Mouse (Mus musculus) hindbrain, embryonic 10.5 days (tissue): ENCODE results near the gene Ccdc60. TPM values are rescaled to one million over a fixed set of nuclear protein-coding genes. Genes with fewer than 3 reads are reported as not detected.
"Not testable (repeated sequence)": the region's sequence is repeated elsewhere in the genome, so short reads cannot be mapped to it uniquely, and the experiment has no call there.

Source experiments
- DNase-seq: peaks from one replicate; pipeline ENCODE4 v3.0.0-alpha.2; 2017; ENCODE audit warnings: low spot score
- H3K27ac ChIP-seq: fragments of 300-500 bp; sonication (generic); 2 replicates; pipeline ENCODE4 v1.5.1; 2016; ENCODE audit warnings: mild to moderate bottlenecking, moderate library complexity
- H3K27me3 ChIP-seq: fragments of 300-500 bp; sonication (generic); 2 replicates; pipeline ENCODE4 v1.6.1; 2016; ENCODE audit warnings: mild to moderate bottlenecking; ENCODE audit not compliant: poor library complexity, insufficient read depth, severe bottlenecking
- H3K36me3 ChIP-seq: fragments of 300-500 bp; sonication (generic); 2 replicates; pipeline ENCODE4 v1.6.1; 2016; ENCODE audit warnings: mild to moderate bottlenecking, moderate library complexity
- H3K4me1 ChIP-seq: fragments of 300-500 bp; sonication (generic); replicated peaks from 2 replicates; pipeline ENCODE4 v1.6.1; 2016; ENCODE audit warnings: mild to moderate bottlenecking
- H3K4me3 ChIP-seq: fragments of 300-500 bp; sonication (generic); 2 replicates; pipeline ENCODE4 v1.5.1; 2016; ENCODE audit warnings: mild to moderate bottlenecking, moderate library complexity
- H3K9me3 ChIP-seq: fragments of 300-500 bp; sonication (generic); 2 replicates; pipeline ENCODE4 v1.6.1; 2016; ENCODE audit warnings: mild to moderate bottlenecking, moderate library complexity
- WGBS: fragments of 180-500 bp; shearing (Covaris S2); methylation state at CpG from one replicate; pipeline ENCODE4 v1.1.7; 2016; 5-methylcytosine and 5-hydroxymethylcytosine counted together
- polyA plus RNA-seq: library from polyadenylated mRNA; unstranded; fragments of >200 nt; fragmentation: Nextera tagmentation; extraction: Ambion mirVana; gene quantifications from 2 replicates; pipeline ENCODE4 v1.2.1, GENCODE M21; 2016

Ccdc60 gene
- 1.3 and 2.1 TPM in 2 replicates for polyA plus RNA-seq

GRCm38 (mm10) chr5:116288849-116289570 lies at the start of gene Ccdc60:
Gene Ccdc60, minus strand, starts transcription at chr5:116288985.
- WGBS: 5% methylated on average over 28 of the region's 28 CpGs
- Histone ChIP-seq H3K27ac (peak within 1 kb of the TSS; percentile 82), H3K4me3 (peak within 1 kb of the TSS; percentile 44), H3K27me3 (peaks cover 4% of the 10 kb centered on the region; the same call in 1 of the 2 replicates), H3K4me1 (peaks cover 43% of the 10 kb centered on the region), H3K9me3 (no peaks in the 10 kb centered on the region), H3K36me3 (no peaks in the 10 kb centered on the region)
- peak; percentile 83 for DNase-seq

- Histone ChIP-seq H3K27ac (no peak overlapping the region), H3K9me3 (no peaks in the 10 kb centered on the region; the same call in 1 of the 2 replicates), H3K27me3 (no peaks in the 10 kb centered on the region; the same call in 1 of the 2 replicates), H3K4me1 (peaks cover 6% of the 10 kb centered on the region; the same call in 1 of the 2 replicates), H3K36me3 (no peaks in the 10 kb centered on the region), H3K4me3 (no peak overlapping the region)
- DNase-seq: no peak
Measured at GRCm38 (mm10) chr5:116336191-116336590, 47.4 kb upstream of the Ccdc60 start.

GRCm38 (mm10) chr5:116328911-116329310 lies 40.1 kb upstream of the Ccdc60 start:
- Histone ChIP-seq H3K27me3 (peaks cover 14% of the 10 kb centered on the region), H3K27ac (no peak overlapping the region), H3K4me3 (no peak overlapping the region), H3K4me1 (peaks cover 17% of the 10 kb centered on the region), H3K9me3 (peaks cover 2% of the 10 kb centered on the region; the same call in 1 of the 2 replicates), H3K36me3 (no peaks in the 10 kb centered on the region)
- no peak for DNase-seq
- WGBS: 83% methylated on average over 4 of the region's 4 CpGs

GRCm38 (mm10) chr5:116323401-116323800 lies 34.6 kb upstream of the Ccdc60 start:
- H3K9me3 ChIP-seq: 0 out of 2 replicates have a peak, but pooled peaks cover 2% of the 10 kb centered on the region
- peaks cover 26% of the 10 kb centered on the region for H3K4me1 ChIP-seq
- DNase-seq: no peak
- peak overlapping the region; percentile 50; the same call in 1 of the 2 replicates for H3K27ac ChIP-seq
- H3K36me3 ChIP-seq: no peaks in the 10 kb centered on the region
- no peak overlapping the region for H3K4me3 ChIP-seq
- 43% methylated on average over 5 of the region's 5 CpGs for WGBS
- H3K27me3 ChIP-seq: peaks cover 44% of the 10 kb centered on the region

GRCm38 (mm10) chr5:116322365-116323027 lies 33.7 kb upstream of the Ccdc60 start:
- no peak overlapping the region for H3K4me3 ChIP-seq
- peaks cover 48% of the 10 kb centered on the region for H3K27me3 ChIP-seq
- H3K27ac ChIP-seq: no peak overlapping the region
- 0 out of 2 replicates have a peak, but pooled peaks cover 2% of the 10 kb centered on the region for H3K9me3 ChIP-seq
- H3K36me3 ChIP-seq: no peaks in the 10 kb centered on the region
- peaks cover 26% of the 10 kb centered on the region for H3K4me1 ChIP-seq
- 45% methylated on average over 15 of the region's 15 CpGs for WGBS
- peak; percentile 54 for DNase-seq

GRCm38 (mm10) chr5:116313711-116314110 lies 24.9 kb upstream of the Ccdc60 start:
- Histone ChIP-seq H3K4me3 (no peak overlapping the region), H3K27me3 (peaks cover 23% of the 10 kb centered on the region), H3K4me1 (peaks cover 17% of the 10 kb centered on the region), H3K27ac (no peak overlapping the region), H3K9me3 (no peaks in the 10 kb centered on the region), H3K36me3 (no peaks in the 10 kb centered on the region)
- no peak for DNase-seq
- 88% methylated on average over 8 of the region's 8 CpGs for WGBS

- Histone ChIP-seq H3K4me1 (peaks cover 15% of the 10 kb centered on the region), H3K27me3 (peaks cover 16% of the 10 kb centered on the region), H3K27ac (peak overlapping the region; percentile 53; the same call in 1 of the 2 replicates), H3K9me3 (no peaks in the 10 kb centered on the region), H3K4me3 (no peak overlapping the region), H3K36me3 (no peaks in the 10 kb centered on the region)
- DNase-seq: peak; percentile 15
- 47% methylated on average over 15 of the region's 15 CpGs for WGBS
Measured at GRCm38 (mm10) chr5:116312111-116312737, 23.4 kb upstream of the Ccdc60 start.

GRCm38 (mm10) chr5:116311636-116312035 lies 22.9 kb upstream of the Ccdc60 start:
- Histone ChIP-seq H3K27ac (peak overlapping the region; percentile 53; the same call in 1 of the 2 replicates), H3K4me1 (peaks cover 10% of the 10 kb centered on the region), H3K4me3 (no peak overlapping the region), H3K36me3 (no peaks in the 10 kb centered on the region), H3K27me3 (peaks cover 10% of the 10 kb centered on the region), H3K9me3 (0 out of 2 replicates have a peak, but pooled peaks cover 2% of the 10 kb centered on the region)
- DNase-seq: no peak
- whole genome bisulfite sequencing: 94% methylated on average over 6 of the region's 6 CpGs

- peak overlapping the region; percentile 45 for H3K27ac ChIP-seq
Measured at GRCm38 (mm10) chr5:116309383-116309801, 20.6 kb upstream of the Ccdc60 start.

GRCm38 (mm10) chr5:116305557-116305956 lies 16.8 kb upstream of the Ccdc60 start:
- peaks cover 5% of the 10 kb centered on the region; the same call in 1 of the 2 replicates for H3K27me3 ChIP-seq
- WGBS: 82% methylated on average over 4 of the region's 4 CpGs

More at GRCm38 (mm10) chr5:116309383-116309801, 20.6 kb upstream of the Ccdc60 start:
- Histone ChIP-seq H3K9me3 (0 out of 2 replicates have a peak, but pooled peaks cover 2% of the 10 kb centered on the region), H3K4me3 (no peak overlapping the region), H3K27me3 (peaks cover 5% of the 10 kb centered on the region; the same call in 1 of the 2 replicates), H3K4me1 (peaks cover 10% of the 10 kb centered on the region), H3K36me3 (no peaks in the 10 kb centered on the region)
- 49% methylated on average over 6 of the region's 6 CpGs for WGBS
- no peak for DNase-seq

GRCm38 (mm10) chr5:116305146-116305545 lies 16.4 kb upstream of the Ccdc60 start:
- H3K27ac ChIP-seq, H3K36me3 ChIP-seq, H3K4me1 ChIP-seq: not testable (repeated sequence)

More at GRCm38 (mm10) chr5:116305557-116305956, 16.8 kb upstream of the Ccdc60 start:
- Histone ChIP-seq H3K4me3 (no peak overlapping the region), H3K9me3 (0 out of 2 replicates have a peak, but pooled peaks cover 2% of the 10 kb centered on the region), H3K4me1 (peaks cover 6% of the 10 kb centered on the region), H3K27ac (no peak overlapping the region), H3K36me3 (no peaks in the 10 kb centered on the region)
- no peak for DNase-seq

GRCm38 (mm10) chr5:116300984-116301383 lies 12.2 kb upstream of the Ccdc60 start:
- DNase-seq: no peak
- H3K9me3 ChIP-seq: peaks cover 6% of the 10 kb centered on the region; the same call in 1 of the 2 replicates
- H3K27me3 ChIP-seq: no peaks in the 10 kb centered on the region; the same call in 1 of the 2 replicates
- H3K4me1 ChIP-seq: no peaks in the 10 kb centered on the region
- H3K36me3 ChIP-seq: no peaks in the 10 kb centered on the region
- H3K4me3 ChIP-seq: no peak overlapping the region
- no peak overlapping the region for H3K27ac ChIP-seq
- WGBS: 78% methylated on average over 9 of the region's 9 CpGs

More at GRCm38 (mm10) chr5:116305146-116305545, 16.4 kb upstream of the Ccdc60 start:
- H3K4me3 ChIP-seq, H3K9me3 ChIP-seq, H3K27me3 ChIP-seq, DNase-seq: not testable (repeated sequence)
